Mouse (Mus musculus) MEL (cell line): ENCODE measurements at regions not wholly inside any gene's neighbourhood (a gene's known extent, or its start where the extent isn't known, plus 50 kb on each side); places are given as distances from the start of the nearest gene placed in this dataset.

Experiments
- MAZ ChIP-seq: IDR thresholded peaks from 2 replicates; pipeline ENCODE4 v1.6.1; 2012; ENCODE audit warnings: low read depth, mild to moderate bottlenecking, inconsistent platforms, low read length, improper control_type of control experiment
- MXI1 ChIP-seq: IDR thresholded peaks from 2 replicates; pipeline ENCODE4 v1.6.1; 2011; ENCODE audit warnings: mild to moderate bottlenecking, low read depth, low read length, improper control_type of control experiment
- MYC ChIP-seq: IDR thresholded peaks from 2 replicates; pipeline ENCODE4 v1.6.1; 2011; ENCODE audit warnings: low read depth, mild to moderate bottlenecking, low read length, improper control_type of control experiment, moderate library complexity
- POLR2A ChIP-seq, 2 experiments: IDR thresholded peaks; 2 replicates each; pipeline ENCODE4 v1.6.1; 2011 to 2012; ENCODE audit warnings: low read length in 2 of 2, mild to moderate bottlenecking in 2 of 2, control low read depth in 1 of 2, improper control_type of control experiment in 1 of 2, low read depth in 1 of 2, moderate library complexity in 1 of 2; ENCODE audit not compliant: control insufficient read depth in 1 of 2, insufficient read depth in 1 of 2, poor library complexity in 1 of 2
- TCF12 ChIP-seq: IDR thresholded peaks from 2 replicates; pipeline ENCODE4 v1.6.1; 2014; ENCODE audit warnings: low read depth, mild to moderate bottlenecking, inconsistent platforms, low read length, improper control_type of control experiment, moderate library complexity
- ZMIZ1 ChIP-seq: IDR thresholded peaks from 2 replicates; pipeline ENCODE4 v1.6.1; 2012; ENCODE audit warnings: low read depth, mild to moderate bottlenecking, inconsistent platforms, low read length, improper control_type of control experiment, moderate library complexity

- TF ChIP-seq MXI1 (no peak), ZMIZ1 (no peak), POLR2A (IDR thresholded peaks at IDR 0.05; ENCODE audit: control insufficient read depth in 1 of 2, insufficient read depth in 1 of 2, low read depth in 1 of 2, low read length in 2 of 2, poor library complexity in 1 of 2) (0 out of 4 replicates have a peak, but pooled peaks of 1 of the 2 experiments have one; percentile 26), MYC (peak; percentile 67; the same call in 1 of the 2 replicates), TCF12 (no peak), MAZ (no peak)
Measured at GRCm38 (mm10) chr16:30788944-30789781, 189.6 kb downstream of the Fam43a start.
